Mouse (Mus musculus): ENCODE results near the gene Tnnt1. TPM values are rescaled to one million over a fixed set of nuclear protein-coding genes. Genes with fewer than 3 reads are reported as not detected.

Tnnt1 gene
- polyA plus RNA-seq, 1 experiment from 2014 or later, result 4.7 TPM

GRCm38 (mm10) chr7:4478021-4478795 lies 38.0 kb downstream of the Tnnt1 start:
- Histone ChIP-seq H3K9me3 (replicated peaks) (no peaks in the 10 kb centered on the region), H3K27me3 (ENCODE audit: low read depth, poor library complexity, severe bottlenecking) (peaks cover 43% of the 10 kb centered on the region), H3K4me3 (peak overlapping the region; percentile 70), H3K4me1 (peaks cover 27% of the 10 kb centered on the region), H3K27ac (replicated peaks) (peak overlapping the region; percentile 94), H3K36me3 (peaks cover 26% of the 10 kb centered on the region)
- peak; percentile 90 for DNase-seq (ENCODE audit: low spot score)
- WGBS, result under 1% methylated on average over 39 of the region's 39 CpGs

- no peaks in the 10 kb centered on the region for H3K9me3 ChIP-seq (replicated peaks)
- no peak overlapping the region for H3K27ac ChIP-seq (replicated peaks)
- H3K27me3 ChIP-seq (ENCODE audit: low read depth, poor library complexity, severe bottlenecking), result peaks cover 85% of the 10 kb centered on the region
- no peak overlapping the region for H3K4me3 ChIP-seq
- peaks cover 32% of the 10 kb centered on the region for H3K4me1 ChIP-seq
- WGBS, result 10% methylated on average over 19 of the region's 19 CpGs
- H3K36me3 ChIP-seq, result no peaks in the 10 kb centered on the region
- no peak for DNase-seq (ENCODE audit: low spot score)
Measured at GRCm38 (mm10) chr7:4473940-4474339, 42.2 kb downstream of the Tnnt1 start.

GRCm38 (mm10) chr7:4471179-4471555 lies 45.0 kb downstream of the Tnnt1 start:
- Histone ChIP-seq H3K36me3 (no peaks in the 10 kb centered on the region), H3K9me3 (replicated peaks) (no peaks in the 10 kb centered on the region), H3K4me3 (peak overlapping the region; percentile 51), H3K27me3 (ENCODE audit: low read depth, poor library complexity, severe bottlenecking) (peaks cover 78% of the 10 kb centered on the region), H3K4me1 (peaks cover 17% of the 10 kb centered on the region), H3K27ac (replicated peaks) (no peak overlapping the region)
- 2% methylated on average over 24 of the region's 24 CpGs for WGBS
- DNase-seq (ENCODE audit: low spot score), result peak; percentile 82

- 2% methylated on average over 35 of the region's 35 CpGs for WGBS
- peaks cover 71% of the 10 kb centered on the region for H3K27me3 ChIP-seq (ENCODE audit: low read depth, poor library complexity, severe bottlenecking)
Measured at GRCm38 (mm10) chr7:4470275-4471178, 45.7 kb downstream of the Tnnt1 start.

GRCm38 (mm10) chr7:4467801-4468200 lies 48.4 kb downstream of the Tnnt1 start:
- Histone ChIP-seq H3K4me1 (peaks cover 20% of the 10 kb centered on the region), H3K27ac (replicated peaks) (no peak overlapping the region), H3K36me3 (no peaks in the 10 kb centered on the region), H3K27me3 (ENCODE audit: low read depth, poor library complexity, severe bottlenecking) (peaks cover 44% of the 10 kb centered on the region), H3K4me3 (no peak overlapping the region), H3K9me3 (replicated peaks) (no peaks in the 10 kb centered on the region)
- WGBS, result 77% methylated on average over 3 of the region's 3 CpGs
- DNase-seq (ENCODE audit: low spot score), result no peak

More at GRCm38 (mm10) chr7:4470275-4471178, 45.7 kb downstream of the Tnnt1 start:
- Histone ChIP-seq H3K27ac (replicated peaks) (no peak overlapping the region), H3K4me3 (peak overlapping the region; percentile 51), H3K4me1 (peaks cover 17% of the 10 kb centered on the region), H3K36me3 (no peaks in the 10 kb centered on the region), H3K9me3 (replicated peaks) (no peaks in the 10 kb centered on the region)
- peak; percentile 72 for DNase-seq (ENCODE audit: low spot score)

- 15% methylated on average over 12 of the region's 12 CpGs for WGBS
- peaks cover 7% of the 10 kb centered on the region; the same call in 1 of the 2 replicates for H3K4me1 ChIP-seq
- no peaks in the 10 kb centered on the region; the same call in 1 of the 2 replicates for H3K9me3 ChIP-seq (replicated peaks)
- H3K27me3 ChIP-seq (ENCODE audit: low read depth, poor library complexity, severe bottlenecking), result peaks cover 9% of the 10 kb centered on the region
- no peak overlapping the region for H3K27ac ChIP-seq (replicated peaks)
- DNase-seq (ENCODE audit: low spot score), result no peak
- H3K36me3 ChIP-seq, result no peaks in the 10 kb centered on the region
- H3K4me3 ChIP-seq, result no peak overlapping the region
Measured at GRCm38 (mm10) chr7:4464194-4464824, 51.9 kb downstream of the Tnnt1 start.

GRCm38 (mm10) chr7:4460576-4461434 lies 55.4 kb downstream of the Tnnt1 start, which contains the start of gene Eps8l1:
Gene Eps8l1 (plus strand): TSS chr7:4460674.
- 74% methylated on average over 14 of the region's 16 CpGs for WGBS
- H3K4me1 ChIP-seq, result peaks cover 7% of the 10 kb centered on the region; the same call in 1 of the 2 replicates
- no peaks in the 10 kb centered on the region; the same call in 1 of the 2 replicates for H3K9me3 ChIP-seq (replicated peaks)
- H3K27me3 ChIP-seq (ENCODE audit: low read depth, poor library complexity, severe bottlenecking), result no peaks in the 10 kb centered on the region
- H3K36me3 ChIP-seq, result no peaks in the 10 kb centered on the region
- no peak for DNase-seq (ENCODE audit: low spot score)
- H3K4me3 ChIP-seq, result peak within 1 kb of the TSS; percentile 36
- H3K27ac ChIP-seq (replicated peaks), result peak within 1 kb of the TSS; percentile 42; the same call in 1 of the 2 replicates

Other genes with a start within 250 kb of the Tnnt1 start
- gene Ncr1, start 178.7 kb downstream of the Tnnt1 start, polyA plus RNA-seq (2016; fragmentation: Nextera tagmentation; extraction: Ambion mirVana), result not detected in 2 replicates
- 0.21 and 0.25 TPM in 2 replicates for gene Gp6, start 118.6 kb downstream of the Tnnt1 start, polyA plus RNA-seq (2016; fragmentation: Nextera tagmentation; extraction: Ambion mirVana)
- gene Rdh13, start 70.7 kb downstream of the Tnnt1 start, polyA plus RNA-seq (2016; fragmentation: Nextera tagmentation; extraction: Ambion mirVana), result 34.9 and 35.8 TPM in 2 replicates
- 2.9 and 3.4 TPM in 2 replicates for gene Eps8l1, start 55.7 kb downstream of the Tnnt1 start, polyA plus RNA-seq (2016; fragmentation: Nextera tagmentation; extraction: Ambion mirVana)
- gene Ppp1r12c, start 14.7 kb downstream of the Tnnt1 start, polyA plus RNA-seq (2016; fragmentation: Nextera tagmentation; extraction: Ambion mirVana), result 33.5 and 40.4 TPM in 2 replicates
- gene Tnni3, start 7.8 kb upstream of the Tnnt1 start, polyA plus RNA-seq (2016; fragmentation: Nextera tagmentation; extraction: Ambion mirVana), result 2.0 and 2.3 TPM in 2 replicates
- gene Dnaaf3, start 16.1 kb upstream of the Tnnt1 start, polyA plus RNA-seq (2016; fragmentation: Nextera tagmentation; extraction: Ambion mirVana), result 1.8 and 2.2 TPM in 2 replicates
- 5.0 and 9.8 TPM in 2 replicates for gene Syt5, start 31.2 kb upstream of the Tnnt1 start, polyA plus RNA-seq (2016; fragmentation: Nextera tagmentation; extraction: Ambion mirVana)
- gene Ptprh, start 87.7 kb upstream of the Tnnt1 start, polyA plus RNA-seq (2016; fragmentation: Nextera tagmentation; extraction: Ambion mirVana), result not detected in 2 replicates
- 1.8 and 2.8 TPM in 2 replicates for gene Tmem86b, start 115.0 kb upstream of the Tnnt1 start, polyA plus RNA-seq (2016; fragmentation: Nextera tagmentation; extraction: Ambion mirVana)
- 9.2 and 9.8 TPM in 2 replicates for gene Ppp6r1, start 142.6 kb upstream of the Tnnt1 start, polyA plus RNA-seq (2016; fragmentation: Nextera tagmentation; extraction: Ambion mirVana)
- 132 and 142 TPM in 2 replicates for gene Hspbp1, start 168.7 kb upstream of the Tnnt1 start, polyA plus RNA-seq (2016; fragmentation: Nextera tagmentation; extraction: Ambion mirVana)
- gene Brsk1, start 174.2 kb upstream of the Tnnt1 start, polyA plus RNA-seq (2016; fragmentation: Nextera tagmentation; extraction: Ambion mirVana), result 1.7 and 2.3 TPM in 2 replicates
- gene Tmem150b, start 208.9 kb upstream of the Tnnt1 start, polyA plus RNA-seq (2016; fragmentation: Nextera tagmentation; extraction: Ambion mirVana), result 0.10 TPM in 2 replicates
- 91.6 and 103 TPM in 2 replicates for gene Kmt5c, start 223.7 kb upstream of the Tnnt1 start, polyA plus RNA-seq (2016; fragmentation: Nextera tagmentation; extraction: Ambion mirVana)
- 44.1 and 46.7 TPM in 2 replicates for gene Cox6b2, start 236.7 kb upstream of the Tnnt1 start, polyA plus RNA-seq (2016; fragmentation: Nextera tagmentation; extraction: Ambion mirVana)

Measured in midbrain, embryonic 10.5 days (tissue).